ENCODE assay signal across 13 mouse cellular contexts in the genomic region with DNA sequence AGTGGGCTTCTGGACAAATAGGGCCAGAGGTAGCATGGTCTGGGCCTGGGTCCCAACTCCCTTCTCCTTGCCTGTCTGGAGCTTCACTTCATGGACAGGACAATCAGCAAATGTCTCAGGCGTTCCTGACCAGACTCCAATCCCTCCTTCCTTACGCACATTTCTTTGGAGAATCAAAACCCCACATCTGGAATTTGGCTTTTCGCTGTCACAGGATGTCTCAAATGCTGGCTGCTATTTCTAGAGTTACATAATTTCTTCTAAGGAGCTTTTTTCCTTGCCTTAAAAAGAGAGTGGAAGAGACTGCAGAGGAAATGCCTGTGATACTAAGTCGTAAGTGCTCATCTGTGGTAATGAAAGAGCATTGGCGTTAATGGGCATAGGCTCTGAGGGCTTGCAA.
DNase-seq lines count a peak whose midpoint lies in the region; ATAC-seq lines count a peak whose summit lies in the region.
"Had no signal": no experiment of that assay in that cellular context is flagged by ENCODE, and none has a peak within 500 bp of the region (broad histone marks: within the 10 kb centered on the region; RNA-seq: fewer than 3 reads in every experiment).

No protein-coding gene starts in this region.

- no peaks in the 10 kb centered on the region for H3K27me3 ChIP-seq in midbrain, embryonic 10.5 days (ENCODE audit: low read depth, poor library complexity, severe bottlenecking)
- H3K27me3 ChIP-seq in midbrain, embryonic 13.5 days: no peaks in the 10 kb centered on the region
- H3K27me3 ChIP-seq in kidney, embryonic 16.5 days (ENCODE audit: insufficient read depth, low read length): no peaks in the 10 kb centered on the region
- H3K27me3 ChIP-seq: hindbrain, embryonic 15.5 days had no signal

- peak; percentile 57 for DNase-seq in gastrocnemius, postnatal 25 days
- DNase-seq in gastrocnemius, adult 8-10 months (ENCODE audit: low spot score in 2 of 2): no peak
- no peak for DNase-seq in midbrain, embryonic 10.5 days (ENCODE audit: low spot score)
- peak; percentile 16 to 17 for DNase-seq in heart, postnatal 14 days
- DNase-seq in ovary, postnatal 14 days (ENCODE audit: low spot score): no peak
- no peak for DNase-seq in B cell, adult 2 months
- DNase-seq: adrenal gland, adult 8-10 months; midbrain, embryonic 14.5 days; right cerebral cortex, postnatal 25 days; thymus, adult 2 months had no signal

- no peak overlapping the region for H3K4me3 ChIP-seq in midbrain, embryonic 10.5 days
- H3K4me3 ChIP-seq in midbrain, embryonic 13.5 days (replicated peaks): no peak overlapping the region
- no peak overlapping the region for H3K4me3 ChIP-seq in kidney, embryonic 16.5 days (ENCODE audit: low read length)
- H3K4me3 ChIP-seq: hindbrain, embryonic 15.5 days had no signal

- peaks cover 4% of the 10 kb centered on the region for H3K4me1 ChIP-seq in midbrain, embryonic 10.5 days
- no peaks in the 10 kb centered on the region for H3K4me1 ChIP-seq in midbrain, embryonic 13.5 days (replicated peaks)
- H3K4me1 ChIP-seq in kidney, embryonic 16.5 days (ENCODE audit: insufficient read depth, low read length): no peaks in the 10 kb centered on the region
- H3K4me1 ChIP-seq: hindbrain, embryonic 15.5 days had no signal

- H3K9me3 ChIP-seq in midbrain, embryonic 10.5 days (replicated peaks): no peaks in the 10 kb centered on the region
- H3K9me3 ChIP-seq in midbrain, embryonic 13.5 days: no peaks in the 10 kb centered on the region
- H3K9me3 ChIP-seq in kidney, embryonic 16.5 days (ENCODE audit: low read length): no peaks in the 10 kb centered on the region
- H3K9me3 ChIP-seq: hindbrain, embryonic 15.5 days had no signal

- 0 out of 2 replicates have a peak overlapping the region, but pooled peaks have one; percentile 6 for H3K27ac ChIP-seq in midbrain, embryonic 10.5 days (replicated peaks)
- H3K27ac ChIP-seq in midbrain, embryonic 13.5 days: no peak overlapping the region
- H3K27ac ChIP-seq in kidney, embryonic 16.5 days (ENCODE audit: low read length): no peak overlapping the region
- H3K27ac ChIP-seq: hindbrain, embryonic 15.5 days had no signal

- intact Hi-C loops in heart, postnatal 14 days (cut with DNase I): no loop called here

- H3K4me2 ChIP-seq in midbrain, embryonic 13.5 days (replicated peaks): no peak overlapping the region
- no peak overlapping the region for H3K4me2 ChIP-seq in kidney, embryonic 16.5 days (replicated peaks; ENCODE audit: low read depth, low read length)
- H3K4me2 ChIP-seq: hindbrain, embryonic 15.5 days had no signal

- no peak for ATAC-seq in midbrain, embryonic 13.5 days
- no peak for ATAC-seq in kidney, embryonic 16.5 days (ENCODE audit: low FRiP score, low TSS enrichment)

- WGBS in midbrain, embryonic 10.5 days: 85% methylated on average over 5 of the region's 5 CpGs
- 93% methylated on average over 5 of the region's 5 CpGs for WGBS in midbrain, embryonic 13.5 days
- 81% methylated on average over 5 of the region's 5 CpGs for WGBS in kidney, embryonic 16.5 days

- no peaks in the 10 kb centered on the region for H3K36me3 ChIP-seq in midbrain, embryonic 10.5 days
- no peaks in the 10 kb centered on the region for H3K36me3 ChIP-seq in midbrain, embryonic 13.5 days
- H3K36me3 ChIP-seq in kidney, embryonic 16.5 days (ENCODE audit: insufficient read depth, low read length): no peaks in the 10 kb centered on the region
- H3K36me3 ChIP-seq: hindbrain, embryonic 15.5 days had no signal

- H3K9ac ChIP-seq in midbrain, embryonic 13.5 days (replicated peaks): no peak overlapping the region
- no peak overlapping the region for H3K9ac ChIP-seq in kidney, embryonic 16.5 days (replicated peaks; ENCODE audit: low read length)
- H3K9ac ChIP-seq: hindbrain, embryonic 15.5 days had no signal

Comparison
In these comparisons a context has a peak if more than half of its experiments do, and no peak if none do; other contexts are left out.
1. DNase-seq: peak in gastrocnemius, postnatal 25 days (single experiment) and heart, postnatal 14 days (2 of 2); none in gastrocnemius, adult 8-10 months (0 of 2), midbrain, embryonic 10.5 days (single experiment), ovary, postnatal 14 days (single experiment) and B cell, adult 2 months (0 of 2).